Mouse (Mus musculus): Measurements from ENCODE around the gene Plekhj1.
"Not testable (repeated sequence)": the region's sequence is repeated elsewhere in the genome, so short reads cannot be mapped to it uniquely, and the experiment has no call there.

Gene Plekhj1

DNA sequence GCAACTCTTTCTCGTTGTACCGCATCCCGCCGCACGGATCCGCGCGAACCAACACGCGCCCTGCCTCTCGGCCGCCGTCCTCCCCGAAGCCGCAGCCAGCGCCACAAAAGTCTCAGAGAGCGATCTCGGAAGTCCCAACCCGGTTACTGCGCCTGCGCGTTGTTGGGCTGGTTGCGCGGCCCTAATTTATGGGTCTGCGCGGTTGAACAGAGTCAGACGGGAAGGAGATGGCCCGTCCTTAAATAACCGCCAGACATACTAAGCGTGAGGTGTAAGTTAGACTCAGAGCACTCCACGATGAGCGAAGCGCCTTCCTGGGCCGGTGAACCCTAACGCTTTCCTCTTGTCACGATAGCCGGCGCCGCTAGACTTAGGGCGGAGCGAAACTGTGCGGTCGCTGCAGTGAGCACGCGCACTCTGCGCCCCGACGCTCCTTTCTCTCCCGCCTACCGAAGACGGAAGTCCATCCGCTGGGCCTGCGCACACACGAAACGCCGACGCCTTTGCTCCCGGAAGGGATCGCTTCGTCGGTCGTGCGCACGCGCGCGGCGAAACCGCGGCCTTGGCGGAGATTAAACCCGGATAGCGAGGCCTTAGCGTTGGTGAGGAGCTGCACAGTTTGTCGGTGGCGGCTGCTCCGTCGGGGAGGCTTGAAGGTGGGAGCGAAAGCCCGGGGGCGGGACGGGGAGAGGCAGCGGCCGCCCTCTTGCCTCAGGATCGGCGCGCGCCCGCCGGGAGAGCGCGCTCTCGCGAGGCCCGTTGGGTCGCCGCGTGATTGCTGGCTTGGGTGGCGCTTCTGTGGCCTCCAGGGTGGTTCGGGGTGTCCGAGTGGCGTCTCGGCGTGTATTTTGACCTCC is at the start of gene Plekhj1, which contains the start of gene Sf3a2:
Gene Plekhj1 (minus strand): TSS at position 477 of the 857 bp plus-strand sequence.
Gene Sf3a2 (plus strand): TSS at position 49 of the 857 bp plus-strand sequence.
- DNase-seq (ENCODE audit: low spot score in 2 of 2): peak; percentile 97

DNA sequence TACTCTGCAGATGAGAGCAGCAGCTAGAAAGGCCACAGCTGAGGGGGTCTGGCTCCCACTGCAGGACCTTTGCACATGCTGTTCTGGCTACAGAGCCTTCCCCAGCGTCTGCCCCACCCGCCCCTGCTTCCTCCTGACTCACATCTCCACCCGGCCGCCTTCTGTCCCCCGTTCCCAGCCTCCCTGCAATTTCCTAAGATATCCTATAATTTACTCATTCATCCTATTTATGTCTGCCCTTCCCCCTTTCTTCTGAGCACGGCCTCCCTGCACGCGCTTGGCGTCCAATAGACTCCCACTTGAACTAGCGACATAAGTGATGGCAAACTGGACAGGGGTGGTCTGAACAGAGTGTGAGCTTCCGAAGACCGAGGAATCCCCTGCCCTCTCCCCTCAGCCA is 47.3 kb upstream of the Plekhj1 start:
- DNase-seq (ENCODE audit: low spot score in 2 of 2): no peak

DNA sequence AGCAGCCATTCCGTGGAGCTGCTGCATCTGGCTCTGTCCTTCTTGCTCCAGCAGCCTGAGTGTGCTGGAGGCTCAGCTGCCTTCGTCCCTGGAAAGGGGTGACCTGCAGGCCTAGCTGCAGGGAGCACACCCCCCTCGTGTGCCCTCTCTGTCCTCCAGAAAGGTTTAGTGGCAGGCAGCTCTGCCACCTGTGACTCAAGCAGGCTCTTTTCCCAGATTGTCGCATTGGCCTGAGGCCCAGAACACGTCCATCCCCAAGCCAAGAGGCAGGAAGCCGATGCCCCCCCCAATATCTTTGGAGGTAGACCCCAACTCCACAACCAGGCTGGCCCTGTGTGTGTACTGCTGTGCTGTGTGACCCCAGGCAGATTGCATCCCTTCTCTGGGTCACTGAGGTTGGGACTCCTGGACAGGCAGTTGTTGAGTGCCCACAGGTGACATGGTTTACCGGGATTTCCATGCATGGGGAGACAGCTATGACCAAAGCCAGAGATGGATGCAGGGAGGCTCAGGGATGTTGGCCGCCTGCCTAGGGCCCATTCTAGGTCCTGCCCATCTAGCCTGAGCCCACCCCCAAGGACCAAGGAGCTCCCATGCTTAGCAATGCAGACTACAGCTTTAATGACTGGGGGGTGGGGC is 46.7 kb upstream of the Plekhj1 start:
- DNase-seq (ENCODE audit: low spot score in 2 of 2): no peak

DNA sequence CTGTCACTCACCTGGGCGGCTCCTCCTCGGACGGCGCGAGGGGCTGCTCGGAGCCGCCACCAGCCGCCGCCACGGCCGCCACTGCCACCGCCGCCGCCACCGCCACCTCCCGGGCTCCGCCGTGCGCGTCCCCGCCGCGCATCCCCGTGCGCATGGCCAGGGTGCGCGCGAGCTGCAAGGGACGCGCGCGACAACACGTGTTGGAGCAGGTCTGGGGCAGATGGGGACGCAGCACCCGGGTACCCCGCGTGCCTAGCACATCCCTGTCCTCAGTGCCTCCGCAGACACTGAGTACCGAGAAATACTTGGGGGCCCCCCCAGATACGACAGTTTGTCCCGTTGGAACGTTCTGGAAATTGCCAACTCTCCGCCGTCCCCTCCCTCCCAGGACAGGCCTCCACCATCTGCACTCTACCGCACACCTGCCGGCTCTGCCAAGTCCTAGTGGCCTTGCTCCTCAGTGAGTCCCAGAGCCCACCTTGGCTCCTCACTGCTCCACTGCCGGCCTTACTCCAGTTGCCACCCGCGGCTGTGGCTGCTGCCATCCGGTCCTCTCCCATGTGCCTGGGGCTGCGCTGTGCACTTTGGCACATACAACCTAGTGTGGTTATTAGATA is 45.6 kb upstream of the Plekhj1 start, which contains the start of gene Lingo3:
Gene Lingo3 (minus strand): TSS at position 109 of the 617 bp plus-strand sequence.
- peak; percentile 77 to 80 for DNase-seq (ENCODE audit: low spot score in 2 of 2)

DNA sequence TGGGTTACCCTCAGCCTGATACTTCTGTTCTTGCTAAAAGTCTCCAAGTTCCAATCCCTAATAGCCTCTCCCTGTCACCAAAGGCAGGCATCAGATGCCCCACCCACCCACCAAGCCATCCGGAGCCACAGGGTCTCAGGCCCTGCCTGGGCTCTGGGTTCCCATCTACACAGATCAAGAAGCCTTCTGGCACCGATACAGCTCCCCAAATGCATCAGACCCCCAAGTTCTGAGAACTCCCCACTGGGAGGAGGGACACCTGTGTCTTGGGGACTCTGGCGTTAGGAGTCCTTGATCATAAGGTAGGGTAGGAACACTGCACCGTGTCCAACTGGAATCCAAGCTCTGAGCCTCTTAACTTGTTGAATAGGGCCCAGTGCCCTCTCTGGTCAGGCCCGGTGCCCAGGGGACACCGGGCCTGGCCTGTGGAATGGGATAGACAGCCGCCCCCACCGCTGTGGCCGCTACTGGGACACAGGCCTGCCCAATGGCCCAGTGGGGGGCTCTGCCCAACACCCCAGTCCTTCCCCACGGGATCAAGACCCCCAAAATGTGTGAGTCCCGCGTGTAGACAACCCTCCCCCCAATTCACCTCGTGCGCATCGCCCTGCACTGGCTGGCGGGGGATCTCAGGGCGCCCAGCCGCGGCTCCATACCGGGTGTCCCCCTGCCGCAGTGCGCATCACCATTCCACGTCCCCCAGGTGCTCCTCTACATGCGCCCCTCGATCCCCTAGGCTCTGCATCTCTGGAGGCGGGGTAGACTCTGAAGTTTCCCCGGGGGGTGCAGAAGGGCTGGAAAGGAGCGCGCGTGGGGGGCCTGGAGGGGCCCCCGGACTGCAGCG is 44.9 kb upstream of the Plekhj1 start:
- DNase-seq (ENCODE audit: low spot score in 2 of 2): no peak

DNA sequence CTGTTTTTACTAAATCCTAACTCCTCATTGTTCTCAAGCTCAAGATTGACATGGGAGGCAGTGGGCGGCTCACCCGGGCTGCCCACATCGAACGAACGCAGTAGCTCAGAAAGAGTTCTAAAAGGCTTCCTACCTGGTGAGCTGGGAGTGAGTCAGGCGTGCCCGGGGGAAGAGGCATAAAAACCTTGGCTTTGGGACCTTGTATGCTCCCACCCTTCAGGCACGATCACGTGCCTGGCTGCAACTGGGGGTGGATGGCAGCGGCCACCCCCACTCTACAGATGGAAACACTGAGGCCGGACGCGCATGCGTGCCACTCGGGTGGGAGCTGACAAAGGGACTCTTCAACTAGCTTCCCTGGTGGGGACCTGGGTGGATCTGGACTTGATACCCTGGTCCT is 43.9 kb upstream of the Plekhj1 start:
- DNase-seq (ENCODE audit: low spot score in 2 of 2): no peak

DNA sequence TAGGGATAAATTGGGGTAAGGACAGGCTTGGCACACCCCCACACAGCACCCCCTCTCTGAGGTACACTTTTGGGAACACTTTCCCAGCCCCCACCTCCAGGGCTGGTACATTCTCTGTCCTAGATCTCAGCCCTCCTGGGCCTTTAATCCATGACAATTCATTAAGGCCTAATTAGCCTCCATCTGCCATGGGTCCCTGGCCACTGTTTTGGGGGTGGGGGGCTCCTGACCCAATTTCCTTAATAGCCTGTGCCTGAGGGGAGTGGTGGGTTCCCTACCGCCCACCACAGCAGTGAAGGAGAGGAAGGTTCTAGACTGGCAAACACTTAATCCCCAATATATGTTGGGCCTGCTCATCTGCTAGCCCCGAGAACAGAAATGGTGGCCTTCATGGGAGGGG is 43.3 kb upstream of the Plekhj1 start:
- no peak for DNase-seq (ENCODE audit: low spot score in 2 of 2)

DNA sequence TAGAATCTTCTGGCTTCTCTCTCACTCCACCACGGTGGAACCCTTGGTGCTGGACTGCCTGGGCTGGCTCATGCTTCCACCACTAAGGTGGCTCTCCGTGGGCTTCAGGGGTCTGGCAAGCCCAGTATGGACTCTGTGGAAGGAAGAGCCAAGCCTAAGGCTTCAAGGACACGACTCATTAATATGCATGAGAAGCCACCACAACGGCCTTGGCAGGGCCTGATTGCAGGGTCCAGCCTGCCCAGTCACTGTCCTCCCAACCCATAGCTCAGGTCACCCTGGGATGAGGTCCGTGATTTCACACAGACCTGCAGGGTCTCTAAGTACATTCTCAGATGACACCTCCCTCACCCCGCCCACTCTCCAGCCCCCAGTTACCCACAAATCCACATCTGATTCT is 41.4 kb upstream of the Plekhj1 start:
- DNase-seq (ENCODE audit: low spot score in 2 of 2): no peak

DNA sequence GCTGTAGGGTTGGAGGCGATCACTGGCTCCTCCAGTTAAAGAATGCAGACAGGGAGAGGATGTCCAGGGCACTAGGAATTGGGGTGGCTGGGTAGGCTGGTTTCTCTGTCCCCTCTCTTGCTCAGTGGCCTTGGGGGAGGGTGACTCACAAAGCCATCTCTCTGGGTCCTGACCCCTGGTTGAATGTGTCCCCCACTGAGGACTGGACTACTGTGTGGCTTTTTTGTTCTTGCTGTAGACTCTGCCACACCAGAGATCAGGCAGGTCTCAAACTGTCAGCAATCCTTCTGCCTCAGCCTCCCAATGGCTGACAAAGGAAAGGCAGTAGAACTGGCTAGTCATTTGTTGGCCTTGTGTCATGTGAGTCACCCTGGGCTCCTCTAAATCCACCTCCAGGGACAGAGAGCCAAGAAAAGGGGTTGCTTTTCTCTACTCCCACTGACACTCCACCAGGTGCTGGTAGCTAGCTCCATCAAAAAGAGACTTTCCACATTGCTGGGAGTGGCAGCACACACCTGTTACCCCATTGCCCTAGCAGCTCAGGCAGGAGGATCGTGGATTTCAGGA is 40.0 kb upstream of the Plekhj1 start:
- DNase-seq (ENCODE audit: low spot score in 2 of 2): no peak

DNA sequence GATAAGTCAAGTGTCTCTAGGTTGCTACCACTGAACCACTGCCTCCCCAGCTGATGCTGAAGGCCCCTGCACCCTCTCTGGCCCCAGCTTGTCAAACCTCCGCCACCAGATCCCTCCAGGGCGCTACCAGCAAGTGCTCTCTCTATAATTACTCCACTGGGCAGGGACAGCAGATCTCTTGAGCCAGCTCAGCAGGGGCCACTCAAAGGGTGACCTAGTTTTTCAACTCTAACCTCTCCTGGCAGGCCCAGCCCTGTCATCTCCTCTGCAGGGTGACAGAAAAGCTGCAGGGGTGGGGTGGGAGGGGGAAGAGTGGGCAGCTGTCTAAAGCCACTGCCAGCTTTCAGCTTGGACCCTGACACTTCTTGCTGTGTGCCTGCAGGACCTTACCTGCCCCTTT is 39.4 kb upstream of the Plekhj1 start:
- DNase-seq (ENCODE audit: low spot score in 2 of 2): no peak

DNA sequence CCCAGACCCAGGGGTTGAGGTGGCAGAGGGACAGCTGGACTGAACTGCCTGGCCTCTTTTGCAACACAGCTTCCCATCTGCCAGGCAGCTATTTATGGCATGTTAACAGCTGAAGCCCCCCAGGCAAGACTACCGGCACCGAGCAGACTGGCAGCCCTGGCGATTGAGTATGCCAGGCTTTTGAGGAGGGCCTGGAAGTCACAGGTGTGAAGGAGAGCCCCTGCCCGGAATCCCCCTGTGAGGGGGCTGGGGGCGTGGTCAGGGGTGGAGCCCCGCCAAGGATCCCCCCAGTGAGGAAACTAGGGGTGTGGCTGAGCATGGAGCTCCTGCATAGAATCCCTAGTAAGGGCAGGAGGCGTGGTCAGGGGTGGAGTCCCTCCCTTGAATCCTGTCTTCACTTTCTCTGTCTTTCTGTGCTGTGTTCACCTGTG is 38.5 kb upstream of the Plekhj1 start:
- DNase-seq (ENCODE audit: low spot score in 2 of 2): no peak

DNA sequence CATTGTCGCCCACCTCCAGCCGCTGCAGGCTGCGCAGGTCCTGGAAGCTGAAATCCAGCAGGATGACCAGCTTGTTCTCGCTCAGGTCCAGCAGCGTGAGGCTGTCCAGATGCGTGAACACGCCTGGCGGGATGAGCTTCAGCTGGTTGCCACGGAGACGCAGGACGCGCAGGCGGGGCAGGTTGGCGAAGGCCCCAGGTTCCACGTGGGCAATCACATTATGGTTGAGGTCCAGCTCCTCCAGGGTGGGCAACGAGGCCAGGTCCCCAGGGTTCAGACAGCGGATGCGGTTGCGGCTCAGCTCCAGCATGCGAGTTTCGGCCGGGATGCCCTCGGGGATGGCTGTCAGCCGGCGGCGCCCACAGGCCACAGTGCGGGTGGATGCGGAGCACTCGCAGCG is 37.2 kb upstream of the Plekhj1 start:
- no peak for DNase-seq (ENCODE audit: low spot score in 2 of 2)

DNA sequence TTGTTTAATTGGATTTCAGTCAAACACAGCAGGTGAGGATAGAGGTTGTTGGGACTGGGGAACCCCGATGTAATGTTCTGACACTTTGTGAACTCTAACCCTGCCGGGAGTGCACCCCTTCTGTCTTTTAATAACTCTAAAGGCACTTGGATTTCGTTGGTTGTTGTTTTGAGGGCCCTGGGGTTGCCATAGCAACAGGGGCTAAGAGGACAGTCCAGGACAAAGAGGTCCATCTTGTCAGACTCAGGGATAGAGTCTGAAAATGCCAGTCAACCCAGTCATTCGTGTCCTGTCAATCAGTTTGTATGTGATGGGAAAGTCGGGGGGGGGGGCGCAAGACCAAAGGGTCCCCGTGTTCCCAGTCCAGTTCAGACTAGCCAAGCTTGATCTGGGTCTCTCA is 34.4 kb upstream of the Plekhj1 start:
- no peak for DNase-seq (ENCODE audit: low spot score in 2 of 2)

DNA sequence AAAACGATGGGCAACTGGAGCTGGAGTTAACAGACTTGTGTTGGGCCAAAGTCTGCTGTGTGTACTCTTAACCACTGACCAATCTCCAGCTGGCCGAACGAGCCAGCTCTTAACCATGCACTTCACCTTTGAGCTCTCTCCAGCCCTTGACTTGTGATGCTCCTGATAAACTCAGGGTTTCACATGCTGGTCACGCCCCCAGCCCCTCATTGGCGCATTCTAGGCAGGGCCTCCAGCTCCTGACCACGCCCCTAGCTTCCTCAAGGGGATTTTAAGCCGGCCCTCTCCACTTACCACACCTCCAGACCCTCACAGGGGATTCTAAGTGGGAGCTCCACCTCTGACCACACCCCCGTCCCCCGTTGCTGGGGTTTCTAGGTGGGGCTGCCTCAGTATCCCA is 32.7 kb upstream of the Plekhj1 start:
- peak; percentile 68 to 71 for DNase-seq (ENCODE audit: low spot score in 2 of 2)

DNA sequence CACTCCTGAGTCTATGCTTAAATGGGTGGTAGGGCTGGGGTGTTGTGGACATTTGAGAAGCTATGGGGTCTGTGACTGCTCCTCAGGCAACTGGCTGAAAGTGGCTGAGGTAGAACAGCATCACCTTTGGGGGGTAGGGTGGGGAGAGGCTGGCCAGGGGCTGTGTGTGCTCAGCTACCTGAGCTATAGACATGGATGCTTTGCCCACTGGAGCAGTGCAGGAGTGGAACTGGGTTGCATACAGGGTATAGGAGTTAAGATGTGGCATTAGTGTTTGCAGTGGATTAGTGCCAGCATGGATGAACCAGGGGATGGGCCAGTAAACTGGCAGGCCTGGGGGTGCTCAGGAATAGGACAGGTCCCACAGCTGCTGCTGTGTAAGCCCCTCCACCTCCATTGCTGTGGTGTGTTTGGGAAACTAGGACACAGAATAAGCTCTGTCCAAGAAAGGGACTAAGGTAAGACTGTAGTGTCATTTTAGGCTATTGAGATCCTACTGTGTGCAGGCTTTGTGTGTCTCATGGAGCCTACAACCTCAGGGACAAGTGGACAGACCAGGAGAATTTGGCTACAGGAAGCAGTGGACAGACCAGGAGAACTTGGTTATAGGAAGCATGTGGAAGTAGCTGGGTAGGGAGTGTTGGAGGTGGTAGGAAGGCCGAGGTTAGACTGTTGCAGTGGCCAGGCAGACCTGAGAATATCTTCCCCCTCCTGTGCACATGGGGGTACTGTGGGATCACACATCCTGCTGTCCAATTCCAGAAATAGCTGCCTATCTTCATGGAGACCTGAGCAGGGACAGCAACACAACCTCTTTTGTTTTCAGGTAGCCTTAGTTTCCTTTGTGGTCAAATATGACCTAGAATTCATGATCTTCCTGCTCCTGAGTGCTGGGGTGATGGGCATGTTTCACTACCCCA is 31.2 kb upstream of the Plekhj1 start:
- no peak for DNase-seq (ENCODE audit: low spot score in 2 of 2)

DNA sequence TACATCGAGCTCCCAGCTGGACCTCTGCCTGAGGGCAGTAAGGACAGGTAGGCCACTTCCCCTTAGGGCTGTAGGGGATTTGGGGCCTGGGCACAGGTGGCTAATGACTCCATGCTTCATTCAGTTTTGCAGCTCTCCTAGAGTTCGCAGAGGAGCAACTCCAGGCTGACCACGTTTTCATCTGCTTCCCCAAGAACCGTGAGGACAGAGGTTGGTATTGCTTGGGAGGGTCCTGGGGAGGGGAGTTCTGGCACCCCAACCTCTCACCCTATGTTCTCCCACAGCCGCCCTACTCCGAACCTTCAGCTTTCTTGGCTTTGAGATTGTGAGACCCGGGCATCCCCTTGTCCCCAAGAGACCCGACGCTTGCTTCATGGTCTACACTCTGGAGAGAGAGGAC is 30.2 kb upstream of the Plekhj1 start:
- not testable (repeated sequence) for DNase-seq (ENCODE audit: low spot score in 2 of 2)

DNA sequence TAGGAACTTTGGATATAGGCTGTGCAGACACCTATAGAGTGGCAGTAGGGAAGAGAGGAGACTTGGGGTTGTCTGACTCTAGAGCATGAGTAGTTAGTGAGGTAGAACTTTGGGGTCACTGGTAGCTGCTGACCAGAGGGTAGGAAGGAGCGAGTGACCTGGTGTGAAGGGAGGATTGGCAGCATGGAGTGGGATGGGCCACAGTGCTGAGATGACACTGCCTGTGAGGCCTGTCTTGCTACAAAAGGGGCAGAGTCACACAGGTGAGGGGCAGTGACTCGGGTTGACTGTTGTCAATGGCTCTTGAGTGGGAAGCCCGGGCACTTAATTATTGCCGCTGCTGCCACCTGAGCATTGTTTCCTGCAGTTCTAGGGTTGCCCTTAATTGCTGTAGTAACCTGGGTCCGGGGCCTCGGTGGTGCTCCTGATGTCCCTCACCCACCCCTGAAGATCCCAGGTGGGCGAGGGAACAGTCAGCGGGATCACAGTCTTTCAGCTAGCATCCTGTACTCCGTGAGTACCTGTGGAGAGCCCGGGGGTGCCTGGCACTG is 29.5 kb upstream of the Plekhj1 start:
- no peak for DNase-seq (ENCODE audit: low spot score in 2 of 2)

DNA sequence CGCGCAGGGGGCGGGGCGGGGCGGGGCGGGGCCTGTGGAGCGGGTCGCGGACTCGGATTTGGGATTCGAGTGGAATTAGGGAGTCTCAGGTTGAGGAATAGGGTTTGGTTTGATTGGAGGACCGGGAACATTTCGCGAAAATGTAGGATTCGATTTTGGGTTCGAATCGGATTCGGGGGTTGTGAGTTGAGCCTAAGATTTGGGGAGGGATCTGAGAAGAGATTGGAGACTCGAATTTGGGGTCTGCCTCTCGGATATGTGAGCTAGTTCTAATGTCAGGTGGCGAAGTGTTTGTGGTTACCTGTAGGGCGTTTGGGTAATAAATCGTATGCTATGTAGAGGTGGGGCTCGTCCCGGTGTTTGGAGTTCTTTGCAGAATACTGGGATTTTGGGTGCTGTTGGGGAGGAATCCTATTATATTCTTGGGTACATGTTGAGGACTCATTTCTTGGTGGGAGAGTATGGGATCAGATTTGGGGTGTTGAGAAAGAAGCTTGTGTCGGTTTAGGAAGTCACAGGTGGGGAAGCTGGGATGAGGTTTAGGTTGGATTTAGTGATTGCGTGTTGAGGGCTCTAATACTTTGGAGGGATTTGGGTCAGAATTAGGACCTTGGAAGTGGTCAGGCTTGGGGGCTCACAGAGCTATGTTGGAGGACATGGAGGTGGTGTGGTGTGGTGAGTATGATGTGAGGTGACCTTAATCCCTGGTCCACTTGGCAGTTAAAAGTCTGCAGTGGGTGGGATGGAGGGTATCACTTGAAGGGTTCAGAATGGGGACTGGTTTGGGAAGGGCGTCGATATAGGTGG is 28.8 kb upstream of the Plekhj1 start:
- no peak for DNase-seq (ENCODE audit: low spot score in 2 of 2)
